ENCODE assay signal across 9 mouse cellular contexts in genomic region chr7:73183761-73184160, GRCm38 (mm10).
DNase-seq lines count a peak whose midpoint lies in the region; ATAC-seq lines count a peak whose summit lies in the region.
"Had no signal": no experiment of that assay in that cellular context is flagged by ENCODE, and none has a peak within 500 bp of the region (broad histone marks: within the 10 kb centered on the region; RNA-seq: fewer than 3 reads in every experiment).

No protein-coding gene starts in this region.

- no peaks in the 10 kb centered on the region for H3K27me3 ChIP-seq in forebrain, embryonic 15.5 days
- no peaks in the 10 kb centered on the region for H3K27me3 ChIP-seq in hindbrain, embryonic 12.5 days

- no peak for ATAC-seq in forebrain, embryonic 15.5 days (replicated peaks)
- no peak for ATAC-seq in hindbrain, embryonic 12.5 days (ENCODE audit: low FRiP score)
- ATAC-seq in granulocyte monocyte progenitor cell, adult 5-6 weeks (replicated peaks; ENCODE audit: poor library complexity, severe bottlenecking), result no peak

- H3K27ac ChIP-seq in forebrain, embryonic 15.5 days (replicated peaks), result peak overlapping the region; percentile 83; the same call in 1 of the 2 replicates
- peak overlapping the region; percentile 86 for H3K27ac ChIP-seq in hindbrain, embryonic 12.5 days

- 69% methylated on average over 8 of the region's 8 CpGs for WGBS in forebrain, embryonic 15.5 days
- WGBS in hindbrain, embryonic 12.5 days, result 72% methylated on average over 8 of the region's 8 CpGs

- peaks cover 26% of the 10 kb centered on the region for H3K4me1 ChIP-seq in forebrain, embryonic 15.5 days
- peaks cover 21% of the 10 kb centered on the region for H3K4me1 ChIP-seq in hindbrain, embryonic 12.5 days

- H3K9ac ChIP-seq in forebrain, embryonic 15.5 days (replicated peaks), result no peak overlapping the region
- H3K9ac ChIP-seq in hindbrain, embryonic 12.5 days, result no peak overlapping the region

- no peaks in the 10 kb centered on the region for H3K36me3 ChIP-seq in forebrain, embryonic 15.5 days
- H3K36me3 ChIP-seq in hindbrain, embryonic 12.5 days, result no peaks in the 10 kb centered on the region

- H3K9me3 ChIP-seq in forebrain, embryonic 15.5 days, result no peaks in the 10 kb centered on the region
- no peaks in the 10 kb centered on the region for H3K9me3 ChIP-seq in hindbrain, embryonic 12.5 days (replicated peaks)

- DNase-seq in ovary, adult 18-20 months (ENCODE audit: low spot score), result peak; percentile 39
- DNase-seq in ovary, postnatal 10 days (ENCODE audit: low spot score), result no peak
- peak; percentile 37 for DNase-seq in ovary, postnatal 36 days (ENCODE audit: low spot score)
- DNase-seq in cerebellum, postnatal 25 days, result no peak
- no peak for DNase-seq in kidney, postnatal 25 days
- DNase-seq: cerebellum, adult 9-11 months had no signal

- H3K4me3 ChIP-seq in forebrain, embryonic 15.5 days, result no peak overlapping the region
- H3K4me3 ChIP-seq in hindbrain, embryonic 12.5 days, result no peak overlapping the region

- no peak overlapping the region for H3K4me2 ChIP-seq in forebrain, embryonic 15.5 days (replicated peaks)
- no peak overlapping the region for H3K4me2 ChIP-seq in hindbrain, embryonic 12.5 days (replicated peaks)

Comparison
In these comparisons a context has a peak if more than half of its experiments do, and no peak if none do; other contexts are left out.
1. DNase-seq: peak in ovary, adult 18-20 months (single experiment) and ovary, postnatal 36 days (single experiment); none in ovary, postnatal 10 days (single experiment), cerebellum, postnatal 25 days (0 of 2) and kidney, postnatal 25 days (0 of 2).